Mouse (Mus musculus): ENCODE measurements around the gene Tbccd1. TPM values are rescaled to one million over a fixed set of nuclear protein-coding genes. Genes with fewer than 3 reads are reported as not detected.

The Tbccd1 gene
- polyA plus RNA-seq, 1 experiment, result 20.5 TPM

- Histone ChIP-seq H3K4me3 (ENCODE audit: low read depth, low read length) (no peak overlapping the region), H3K9ac (ENCODE audit: low read depth, poor library complexity, severe bottlenecking) (no peak overlapping the region), H3K9me3 (replicated peaks; ENCODE audit: control insufficient read depth, insufficient read depth, low read length, poor library complexity, severe bottlenecking) (no peaks in the 10 kb centered on the region), H3K36me3 (ENCODE audit: control insufficient read depth, insufficient read depth, low read length, poor library complexity, severe bottlenecking) (peaks cover 14% of the 10 kb centered on the region), H3K4me1 (ENCODE audit: control insufficient read depth, insufficient read depth, low read length) (no peaks in the 10 kb centered on the region), H3K27ac (ENCODE audit: insufficient read depth, low read length) (no peak overlapping the region), H3K27me3 (ENCODE audit: control insufficient read depth, insufficient read depth, low read length, poor library complexity, severe bottlenecking) (no peaks in the 10 kb centered on the region)
- TF ChIP-seq CTCF (IDR thresholded peaks at IDR 0.05; ENCODE audit: low read depth, low read length) (no peak), EP300 (IDR thresholded peaks at IDR 0.05; ENCODE audit: insufficient read depth, low read depth, low read length) (no peak), POLR2A (IDR thresholded peaks at IDR 0.05; ENCODE audit: insufficient read depth, low read length) (no peak)
Measured at GRCm38 (mm10) chr16:22876218-22877043, 19.0 kb upstream of the Tbccd1 start.

DNA sequence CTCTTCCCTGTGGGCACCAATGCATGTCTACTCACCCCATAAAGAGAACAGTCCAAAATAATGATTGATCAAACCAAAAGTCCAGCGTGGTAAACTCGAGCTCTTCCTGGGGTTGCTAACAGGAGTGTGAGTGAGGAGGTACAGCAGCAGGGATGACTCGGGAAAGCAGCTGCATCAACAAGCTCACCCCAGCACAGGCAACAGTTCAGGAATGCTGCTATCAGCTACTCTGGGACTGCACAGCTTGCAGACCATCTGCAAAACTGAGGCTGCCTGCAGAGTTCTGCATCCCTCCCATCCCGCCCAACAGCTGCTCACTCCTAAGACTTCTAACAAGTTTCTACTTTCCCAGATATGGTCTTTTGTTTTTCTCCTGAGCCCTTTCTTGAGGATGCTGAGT is 15.9 kb upstream of the Tbccd1 start:
- H3K27ac ChIP-seq (ENCODE audit: insufficient read depth, low read length), result no peak overlapping the region
- H3K27me3 ChIP-seq (ENCODE audit: control insufficient read depth, insufficient read depth, low read length, poor library complexity, severe bottlenecking), result no peaks in the 10 kb centered on the region
- no peak overlapping the region for H3K4me3 ChIP-seq (ENCODE audit: low read depth, low read length)
- H3K36me3 ChIP-seq (ENCODE audit: control insufficient read depth, insufficient read depth, low read length, poor library complexity, severe bottlenecking), result peaks cover 34% of the 10 kb centered on the region
- H3K9ac ChIP-seq (ENCODE audit: low read depth, poor library complexity, severe bottlenecking), result no peak overlapping the region
- no peaks in the 10 kb centered on the region for H3K9me3 ChIP-seq (replicated peaks; ENCODE audit: control insufficient read depth, insufficient read depth, low read length, poor library complexity, severe bottlenecking)
- TF ChIP-seq POLR2A (IDR thresholded peaks at IDR 0.05; ENCODE audit: insufficient read depth, low read length) (no peak), EP300 (IDR thresholded peaks at IDR 0.05; ENCODE audit: insufficient read depth, low read depth, low read length) (peak; percentile 49; the same call in 1 of the 2 replicates)
- H3K4me1 ChIP-seq (ENCODE audit: control insufficient read depth, insufficient read depth, low read length), result no peaks in the 10 kb centered on the region

GRCm38 (mm10) chr16:22872397-22872796 is 14.9 kb upstream of the Tbccd1 start:
- Histone ChIP-seq H3K9me3 (replicated peaks; ENCODE audit: control insufficient read depth, insufficient read depth, low read length, poor library complexity, severe bottlenecking) (no peaks in the 10 kb centered on the region), H3K4me3 (ENCODE audit: low read depth, low read length) (no peak overlapping the region), H3K9ac (ENCODE audit: low read depth, poor library complexity, severe bottlenecking) (no peak overlapping the region), H3K27ac (ENCODE audit: insufficient read depth, low read length) (no peak overlapping the region), H3K36me3 (ENCODE audit: control insufficient read depth, insufficient read depth, low read length, poor library complexity, severe bottlenecking) (peaks cover 42% of the 10 kb centered on the region), H3K4me1 (ENCODE audit: control insufficient read depth, insufficient read depth, low read length) (no peaks in the 10 kb centered on the region), H3K27me3 (ENCODE audit: control insufficient read depth, insufficient read depth, low read length, poor library complexity, severe bottlenecking) (no peaks in the 10 kb centered on the region)
- no peak for TF ChIP-seq CTCF (IDR thresholded peaks at IDR 0.05; ENCODE audit: low read depth, low read length)
- TF ChIP-seq POLR2A (IDR thresholded peaks at IDR 0.05; ENCODE audit: insufficient read depth, low read length), result no peak
- TF ChIP-seq EP300 (IDR thresholded peaks at IDR 0.05; ENCODE audit: insufficient read depth, low read depth, low read length), result no peak

GRCm38 (mm10) chr16:22856773-22857172 is 696 bp downstream of the Tbccd1 start:
- Histone ChIP-seq H3K4me1 (ENCODE audit: control insufficient read depth, insufficient read depth, low read length) (peaks cover 1% of the 10 kb centered on the region), H3K9ac (ENCODE audit: low read depth, poor library complexity, severe bottlenecking) (peak overlapping the region; percentile 75), H3K27me3 (ENCODE audit: control insufficient read depth, insufficient read depth, low read length, poor library complexity, severe bottlenecking) (no peaks in the 10 kb centered on the region), H3K9me3 (replicated peaks; ENCODE audit: control insufficient read depth, insufficient read depth, low read length, poor library complexity, severe bottlenecking) (no peaks in the 10 kb centered on the region), H3K36me3 (ENCODE audit: control insufficient read depth, insufficient read depth, low read length, poor library complexity, severe bottlenecking) (peaks cover 2% of the 10 kb centered on the region; the same call in 1 of the 2 replicates), H3K4me3 (ENCODE audit: low read depth, low read length) (peak overlapping the region; percentile 75), H3K27ac (ENCODE audit: insufficient read depth, low read length) (no peak overlapping the region)
- TF ChIP-seq CTCF (IDR thresholded peaks at IDR 0.05; ENCODE audit: low read depth, low read length) (no peak), EP300 (IDR thresholded peaks at IDR 0.05; ENCODE audit: insufficient read depth, low read depth, low read length) (no peak), POLR2A (IDR thresholded peaks at IDR 0.05; ENCODE audit: insufficient read depth, low read length) (no peak)

DNA sequence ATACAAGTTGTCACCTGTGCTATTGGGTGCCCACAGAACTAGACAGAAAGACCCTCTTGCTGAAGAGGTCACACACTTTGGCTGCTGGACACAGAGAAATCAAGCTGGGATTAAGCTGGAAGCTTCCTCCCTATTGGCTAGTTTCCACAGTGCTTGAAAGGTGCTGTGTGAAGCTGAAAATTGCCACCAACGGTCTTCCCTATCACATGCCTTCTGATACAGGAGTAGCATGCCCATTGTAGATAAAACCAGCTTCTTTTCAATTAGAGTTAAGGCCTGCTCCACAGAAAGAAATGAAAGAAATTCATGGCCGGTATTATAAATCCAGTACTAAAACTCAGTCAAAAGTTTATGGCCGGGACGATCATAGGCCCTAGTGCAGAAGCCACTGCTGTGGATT is 4.8 kb downstream of the Tbccd1 start:
- Histone ChIP-seq H3K4me3 (ENCODE audit: low read depth, low read length) (no peak overlapping the region), H3K9me3 (replicated peaks; ENCODE audit: control insufficient read depth, insufficient read depth, low read length, poor library complexity, severe bottlenecking) (no peaks in the 10 kb centered on the region), H3K4me1 (ENCODE audit: control insufficient read depth, insufficient read depth, low read length) (peaks cover 1% of the 10 kb centered on the region), H3K9ac (ENCODE audit: low read depth, poor library complexity, severe bottlenecking) (no peak overlapping the region), H3K36me3 (ENCODE audit: control insufficient read depth, insufficient read depth, low read length, poor library complexity, severe bottlenecking) (no peaks in the 10 kb centered on the region), H3K27ac (ENCODE audit: insufficient read depth, low read length) (no peak overlapping the region), H3K27me3 (ENCODE audit: control insufficient read depth, insufficient read depth, low read length, poor library complexity, severe bottlenecking) (no peaks in the 10 kb centered on the region)
- TF ChIP-seq POLR2A (IDR thresholded peaks at IDR 0.05; ENCODE audit: insufficient read depth, low read length) (no peak), EP300 (IDR thresholded peaks at IDR 0.05; ENCODE audit: insufficient read depth, low read depth, low read length) (no peak), CTCF (IDR thresholded peaks at IDR 0.05; ENCODE audit: low read depth, low read length) (no peak)

- Histone ChIP-seq H3K27ac (ENCODE audit: insufficient read depth, low read length) (no peak overlapping the region), H3K9ac (ENCODE audit: low read depth, poor library complexity, severe bottlenecking) (no peak overlapping the region), H3K27me3 (ENCODE audit: control insufficient read depth, insufficient read depth, low read length, poor library complexity, severe bottlenecking) (no peaks in the 10 kb centered on the region), H3K9me3 (replicated peaks; ENCODE audit: control insufficient read depth, insufficient read depth, low read length, poor library complexity, severe bottlenecking) (no peaks in the 10 kb centered on the region), H3K36me3 (ENCODE audit: control insufficient read depth, insufficient read depth, low read length, poor library complexity, severe bottlenecking) (no peaks in the 10 kb centered on the region), H3K4me3 (ENCODE audit: low read depth, low read length) (no peak overlapping the region), H3K4me1 (ENCODE audit: control insufficient read depth, insufficient read depth, low read length) (no peaks in the 10 kb centered on the region)
- TF ChIP-seq POLR2A (IDR thresholded peaks at IDR 0.05; ENCODE audit: insufficient read depth, low read length) (no peak), EP300 (IDR thresholded peaks at IDR 0.05; ENCODE audit: insufficient read depth, low read depth, low read length) (no peak), CTCF (IDR thresholded peaks at IDR 0.05; ENCODE audit: low read depth, low read length) (no peak)
Measured at GRCm38 (mm10) chr16:22848331-22848730, 9.1 kb downstream of the Tbccd1 start.

Data from ES-Bruce4 (cell line).